Mouse (Mus musculus): ENCODE results near the gene Gm11060.

- no peak for TF ChIP-seq GATA1 (IDR thresholded peaks at IDR 0.05; ENCODE audit: borderline replicate concordance, low read length)
- TF ChIP-seq FLI1 (IDR thresholded peaks at IDR 0.05; ENCODE audit: low read length): no peak
Measured at GRCm38 (mm10) chr2:105122886-105123285, 31.1 kb downstream of the Gm11060 start.

Data from megakaryocyte, embryonic 14.5 days (primary cell).